Mouse (Mus musculus) kidney, postnatal 0 days (tissue): Measurements from ENCODE around the gene Jpt1. TPM values are rescaled to one million over a fixed set of nuclear protein-coding genes. Genes with fewer than 3 reads are reported as not detected.
"Not testable (repeated sequence)": the region's sequence is repeated elsewhere in the genome, so short reads cannot be mapped to it uniquely, and the experiment has no call there.

Source experiments
- ATAC-seq: fragments of 200-750 bp; cut with Nextera tagmentation; replicated peaks from 2 replicates; pipeline ENCODE4 v1.8.0; 2017; ENCODE audit warnings: low read depth, moderate number of reproducible peaks, moderate TSS enrichment, moderate library complexity; ENCODE audit not compliant: low FRiP score
- DNase-seq: peaks from one replicate; pipeline ENCODE4 v3.0.0-alpha.2; 2016; ENCODE audit warnings: low spot score
- H3K27ac ChIP-seq: fragments of 300-500 bp; sonication (generic); 2 replicates; pipeline ENCODE4 v1.5.1; 2014; ENCODE audit warnings: mild to moderate bottlenecking
- H3K27me3 ChIP-seq: fragments of 300-500 bp; sonication (generic); 2 replicates; pipeline ENCODE4 v1.6.1; 2014; ENCODE audit warnings: low read length, mixed read lengths; ENCODE audit not compliant: insufficient read depth
- H3K36me3 ChIP-seq: fragments of 300-500 bp; sonication (generic); 2 replicates; pipeline ENCODE4 v1.6.1; 2014; ENCODE audit warnings: low read length, mixed read lengths; ENCODE audit not compliant: insufficient read depth
- H3K4me1 ChIP-seq: fragments of 300-500 bp; sonication (generic); replicated peaks from 2 replicates; pipeline ENCODE4 v1.6.1; 2014; ENCODE audit warnings: antibody characterized with exemption, low read length, mixed read lengths; ENCODE audit not compliant: insufficient read depth
- H3K4me2 ChIP-seq: fragments of 300-500 bp; sonication (generic); 2 replicates; pipeline ENCODE4 v1.6.1; 2014; ENCODE audit warnings: mild to moderate bottlenecking, low read length, moderate library complexity, mixed read lengths
- H3K4me3 ChIP-seq: fragments of 300-500 bp; sonication (generic); replicated peaks from 2 replicates; pipeline ENCODE4 v1.5.1; 2014; ENCODE audit warnings: low read depth, low read length
- H3K9ac ChIP-seq: fragments of 300-500 bp; sonication (generic); 2 replicates; pipeline ENCODE4 v1.6.1; 2014; ENCODE audit warnings: low read depth, low read length
- H3K9me3 ChIP-seq: fragments of 300-500 bp; sonication (generic); replicated peaks from 2 replicates; pipeline ENCODE4 v1.6.1; 2016; ENCODE audit warnings: low read length, inconsistent platforms, mixed read lengths
- CTCF ChIP-seq: IDR thresholded peaks from 2 replicates; pipeline ENCODE4 v1.5.1; 2016; ENCODE audit warnings: antibody characterized with exemption, low read depth, mild to moderate bottlenecking, moderate library complexity
- WGBS: fragments of 180-500 bp; shearing (Covaris S2); extraction: QIAGEN DNeasy Blood & Tissue Kit; methylation state at CpG from one replicate; pipeline ENCODE4 v1.1.7; 2014; 5-methylcytosine and 5-hydroxymethylcytosine counted together
- polyA plus RNA-seq: library from polyadenylated mRNA; unstranded; fragments of >200 nt; fragmentation: Nextera tagmentation; extraction: Ambion mirVana; gene quantifications from 2 replicates; pipeline ENCODE4 v1.2.1, GENCODE M21; 2015

Gene Jpt1
- polyA plus RNA-seq, 1 experiment from 2014 or later = 251 TPM

DNA sequence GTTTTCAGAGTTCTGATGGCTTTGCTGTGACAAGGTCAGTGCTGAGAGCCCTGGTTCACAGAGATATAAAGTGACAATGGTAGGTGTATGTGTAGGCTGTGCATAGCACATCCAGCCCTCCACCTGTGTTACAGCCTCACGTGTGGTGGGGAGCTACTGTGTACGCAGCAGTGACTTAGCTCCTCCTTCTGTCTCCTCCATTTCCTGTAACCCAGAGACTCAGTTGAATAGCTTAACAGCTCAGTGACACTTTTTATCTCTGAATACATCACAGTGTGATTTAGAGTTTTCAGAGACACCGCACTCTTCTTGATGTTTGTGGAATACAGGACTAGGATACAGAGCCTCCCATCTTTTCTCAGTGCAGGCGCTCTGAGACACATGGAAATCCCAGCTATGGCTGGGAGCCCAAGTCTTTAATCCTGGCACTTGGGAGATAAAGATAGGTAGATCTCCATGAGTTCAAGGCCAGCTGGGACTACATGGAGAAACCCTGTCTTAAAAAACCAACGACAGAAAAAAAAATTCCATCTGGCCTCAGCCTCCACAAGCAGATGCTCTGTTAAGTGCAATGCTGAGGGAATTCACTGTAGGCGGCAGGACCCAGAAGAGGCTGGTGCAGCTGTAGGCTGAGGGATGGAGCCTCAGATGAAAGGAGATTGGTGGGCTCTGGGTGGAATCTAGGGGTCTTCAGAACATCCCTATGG is 32.5 kb downstream of the Jpt1 start:
- no peak for DNase-seq

DNA sequence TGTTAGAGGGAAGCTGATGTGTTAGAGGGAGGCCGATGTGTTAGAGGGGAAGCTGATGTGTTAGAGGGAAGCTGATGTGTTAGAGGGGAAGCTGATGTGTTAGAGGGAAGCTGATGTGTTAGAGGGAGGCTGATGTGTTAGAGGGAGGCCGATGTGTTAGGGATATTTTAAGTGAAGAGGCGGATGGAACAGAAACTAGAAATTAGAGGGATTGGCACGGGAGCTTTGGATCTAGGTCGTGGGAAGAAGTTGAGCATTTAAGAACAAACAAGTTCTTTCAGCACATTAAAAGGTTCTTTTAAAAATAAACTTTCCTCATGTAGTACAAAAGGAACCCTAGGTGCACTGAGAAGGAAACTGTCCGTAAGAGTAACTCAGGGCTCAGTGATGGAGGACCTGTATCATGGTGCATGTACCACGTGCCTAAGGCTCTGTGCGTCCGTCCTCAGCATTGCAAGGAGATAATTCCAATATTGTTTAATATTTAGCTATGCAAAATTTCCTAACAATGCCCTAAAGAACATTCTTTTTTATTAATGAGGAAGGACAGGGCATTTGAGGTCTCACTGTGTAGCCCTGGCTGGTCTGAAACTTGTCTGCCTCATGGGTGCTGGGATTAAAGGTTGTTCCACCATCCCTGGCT is 35.8 kb downstream of the Jpt1 start:
- Histone ChIP-seq H3K4me2 (no peak overlapping the region), H3K36me3 (no peaks in the 10 kb centered on the region), H3K27ac (no peak overlapping the region), H3K9me3 (no peaks in the 10 kb centered on the region), H3K9ac (no peak overlapping the region), H3K4me3 (no peak overlapping the region), H3K27me3 (no peaks in the 10 kb centered on the region), H3K4me1 (peaks cover 11% of the 10 kb centered on the region; the same call in 1 of the 2 replicates)
- no peak for TF ChIP-seq CTCF
- DNase-seq = no peak
- ATAC-seq = no peak
- WGBS = 88% methylated on average over 9 of the region's 9 CpGs

More for the DNA sequence above, 32.5 kb downstream of the Jpt1 start:
- 78% methylated on average over 6 of the region's 6 CpGs for WGBS
- 0 out of 2 replicates have a peak, but pooled peaks cover 3% of the 10 kb centered on the region for H3K4me1 ChIP-seq
- H3K9me3 ChIP-seq = no peaks in the 10 kb centered on the region
- no peak for TF ChIP-seq CTCF
- ATAC-seq = no peak
- no peak overlapping the region for H3K4me3 ChIP-seq
- no peaks in the 10 kb centered on the region for H3K27me3 ChIP-seq
- H3K36me3 ChIP-seq = no peaks in the 10 kb centered on the region
- no peak overlapping the region for H3K27ac ChIP-seq
- no peak overlapping the region for H3K9ac ChIP-seq
- H3K4me2 ChIP-seq = no peak overlapping the region

DNA sequence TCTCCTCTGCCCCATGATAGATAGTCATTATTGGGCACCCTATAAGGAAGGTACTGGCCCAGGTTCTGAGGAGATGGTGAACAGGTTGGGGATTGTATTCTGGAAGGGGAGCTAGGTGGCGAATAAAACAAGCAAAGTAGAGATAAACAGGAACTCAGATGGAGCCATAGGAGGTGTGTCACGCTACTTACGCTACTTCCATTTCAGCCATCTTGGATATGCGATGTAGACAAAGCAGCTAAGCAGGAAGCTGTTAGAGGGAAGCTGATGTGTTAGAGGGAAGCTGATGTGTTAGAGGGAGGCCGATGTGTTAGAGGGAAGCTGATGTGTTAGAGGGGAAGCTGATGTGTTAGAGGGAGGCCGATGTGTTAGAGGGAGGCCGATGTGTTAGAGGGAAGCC is 36.8 kb downstream of the Jpt1 start:
- WGBS = 85% methylated on average over 7 of the region's 7 CpGs
- not testable (repeated sequence) for ATAC-seq, H3K4me2 ChIP-seq, H3K9me3 ChIP-seq, H3K4me3 ChIP-seq, H3K9ac ChIP-seq, DNase-seq, H3K27me3 ChIP-seq, H3K36me3 ChIP-seq, H3K27ac ChIP-seq
- H3K4me1 ChIP-seq = peaks cover 19% of the 10 kb centered on the region; the same call in 1 of the 2 replicates

- not testable (repeated sequence) for H3K9ac ChIP-seq, DNase-seq, H3K27ac ChIP-seq, ATAC-seq, H3K9me3 ChIP-seq, H3K27me3 ChIP-seq, H3K36me3 ChIP-seq
- WGBS = 84% methylated on average over 4 of the region's 4 CpGs
- Histone ChIP-seq H3K4me2 (peak overlapping the region; percentile 98), H3K4me3 (peak overlapping the region; percentile 82; the same call in 1 of the 2 replicates), H3K4me1 (peaks cover 19% of the 10 kb centered on the region; the same call in 1 of the 2 replicates)
Measured at GRCm38 (mm10) chr11:115476630-115477029, 37.6 kb downstream of the Jpt1 start.

GRCm38 (mm10) chr11:115475758-115476237 is 38.4 kb downstream of the Jpt1 start:
- no peaks in the 10 kb centered on the region for H3K9me3 ChIP-seq
- H3K4me3 ChIP-seq = peak overlapping the region; percentile 82
- peak overlapping the region; percentile 98 for H3K4me2 ChIP-seq
- DNase-seq (no peak), ATAC-seq (no peak; the same call in 1 of the 2 replicates)
- peak overlapping the region; percentile 87 for H3K9ac ChIP-seq
- no peak for TF ChIP-seq CTCF
- WGBS = 3% methylated on average over 28 of the region's 28 CpGs
- H3K27ac ChIP-seq = peak overlapping the region; percentile 51
- peaks cover 19% of the 10 kb centered on the region; the same call in 1 of the 2 replicates for H3K4me1 ChIP-seq
- no peaks in the 10 kb centered on the region for H3K27me3 ChIP-seq
- H3K36me3 ChIP-seq = no peaks in the 10 kb centered on the region

GRCm38 (mm10) chr11:115475025-115475757 is 39.0 kb downstream of the Jpt1 start, which contains the start of gene Armc7:
Gene Armc7, plus strand, starts transcription at chr11:115475667.
- Histone ChIP-seq H3K4me2 (peak within 1 kb of the TSS; percentile 98), H3K9ac (peak within 1 kb of the TSS; percentile 87), H3K4me3 (peak within 1 kb of the TSS; percentile 82), H3K36me3 (no peaks in the 10 kb centered on the region), H3K9me3 (no peaks in the 10 kb centered on the region), H3K4me1 (peaks cover 19% of the 10 kb centered on the region; the same call in 1 of the 2 replicates), H3K27me3 (no peaks in the 10 kb centered on the region), H3K27ac (peak within 1 kb of the TSS; percentile 51)
- peak; percentile 98 for DNase-seq
- no peak; the same call in 1 of the 2 replicates for TF ChIP-seq CTCF
- peak; percentile 93 for ATAC-seq
- under 1% methylated on average over 26 of the region's 26 CpGs for WGBS
